Mouse (Mus musculus): ENCODE measurements around the gene Perp. TPM values are rescaled to one million over a fixed set of nuclear protein-coding genes. Genes with fewer than 3 reads are reported as not detected.
A peak's percentile ranks its signal among the peaks of the same experiment; 100 is the strongest.

The Perp gene
- total and polyA plus RNA-seq, 3 experiments = 86.1 to 137 (median 105) TPM

DNA sequence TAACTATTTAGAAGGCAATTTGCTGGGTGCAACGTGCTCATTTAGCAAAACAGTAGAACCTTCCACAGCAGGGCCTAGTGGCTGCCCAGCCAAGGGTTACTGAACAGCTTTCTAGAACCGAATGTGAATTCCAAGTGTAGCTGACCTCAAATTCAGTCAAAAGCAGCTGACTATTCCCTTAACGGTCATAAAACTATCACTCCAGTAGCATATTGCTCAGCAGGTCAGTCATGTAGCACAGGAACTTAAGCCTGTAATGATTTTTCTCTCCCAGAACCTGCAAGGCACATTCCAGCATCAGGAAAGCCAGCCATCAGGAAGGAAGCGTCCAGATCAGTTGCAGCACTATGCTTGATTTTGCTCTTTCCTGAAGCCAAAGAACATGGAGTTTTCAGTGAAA, 14.5 kb upstream of the Perp start:
- H3K4me3 ChIP-seq = no peak overlapping the region
- TF ChIP-seq CTCF (IDR thresholded peaks at IDR 0.05) (no peak), POLR2A (IDR thresholded peaks at IDR 0.05; ENCODE audit: insufficient read depth, low read depth, low read length) (no peak), EP300 (IDR thresholded peaks at IDR 0.05; ENCODE audit: insufficient read depth, low read depth, low read length) (no peak)
- intact Hi-C loops (cut with DNase I) = no loop called here
- WGBS = 65% methylated on average over 4 of the region's 4 CpGs
- H3K27ac ChIP-seq = no peak overlapping the region
- no peaks in the 10 kb centered on the region for H3K4me1 ChIP-seq (ENCODE audit: control insufficient read depth, insufficient read depth, low read length)
- no peak for DNase-seq
- H3K9ac ChIP-seq (ENCODE audit: low read depth, low read length) = no peak overlapping the region
- H3K79me2 ChIP-seq (replicated peaks; ENCODE audit: control insufficient read depth, insufficient read depth, low read length) = no peaks in the 10 kb centered on the region
- no peaks in the 10 kb centered on the region for H3K27me3 ChIP-seq (ENCODE audit: control insufficient read depth, insufficient read depth, low read length)
- H3K36me3 ChIP-seq (ENCODE audit: control insufficient read depth, insufficient read depth, low read length) = no peaks in the 10 kb centered on the region

DNA sequence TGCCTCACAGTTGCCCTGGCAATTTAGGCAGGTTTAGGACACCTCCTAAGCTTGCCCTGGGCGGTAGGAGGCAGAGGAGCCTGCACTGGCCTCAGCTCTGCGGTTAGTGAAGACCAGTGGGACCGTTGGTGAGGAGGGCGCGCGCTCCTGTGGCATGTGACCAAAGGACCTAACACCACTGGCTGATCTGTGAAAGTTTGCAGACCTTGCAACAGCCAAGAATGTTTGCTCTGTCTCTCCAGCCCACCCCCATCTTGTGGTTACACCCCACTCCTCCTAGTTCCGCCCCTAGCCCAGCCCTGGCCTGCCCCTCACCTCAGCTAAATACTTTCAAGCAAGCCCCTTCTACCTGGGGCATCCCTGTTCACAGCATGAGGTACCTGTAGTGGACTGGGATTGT, 13.0 kb upstream of the Perp start:
- no peak for TF ChIP-seq EP300 (IDR thresholded peaks at IDR 0.05; ENCODE audit: insufficient read depth, low read depth, low read length)
- TF ChIP-seq POLR2A (IDR thresholded peaks at IDR 0.05; ENCODE audit: insufficient read depth, low read depth, low read length) = no peak
- no peak for TF ChIP-seq CTCF (IDR thresholded peaks at IDR 0.05)
- no peaks in the 10 kb centered on the region for H3K27me3 ChIP-seq (ENCODE audit: control insufficient read depth, insufficient read depth, low read length)
- no peaks in the 10 kb centered on the region for H3K79me2 ChIP-seq (replicated peaks; ENCODE audit: control insufficient read depth, insufficient read depth, low read length)
- no peak overlapping the region for H3K27ac ChIP-seq
- intact Hi-C loops (cut with DNase I) = no loop called here
- no peak overlapping the region for H3K9ac ChIP-seq (ENCODE audit: low read depth, low read length)
- DNase-seq = no peak
- no peaks in the 10 kb centered on the region for H3K4me1 ChIP-seq (ENCODE audit: control insufficient read depth, insufficient read depth, low read length)
- WGBS = 50% methylated on average over 7 of the region's 7 CpGs
- H3K4me3 ChIP-seq = no peak overlapping the region
- no peaks in the 10 kb centered on the region for H3K36me3 ChIP-seq (ENCODE audit: control insufficient read depth, insufficient read depth, low read length)

DNA sequence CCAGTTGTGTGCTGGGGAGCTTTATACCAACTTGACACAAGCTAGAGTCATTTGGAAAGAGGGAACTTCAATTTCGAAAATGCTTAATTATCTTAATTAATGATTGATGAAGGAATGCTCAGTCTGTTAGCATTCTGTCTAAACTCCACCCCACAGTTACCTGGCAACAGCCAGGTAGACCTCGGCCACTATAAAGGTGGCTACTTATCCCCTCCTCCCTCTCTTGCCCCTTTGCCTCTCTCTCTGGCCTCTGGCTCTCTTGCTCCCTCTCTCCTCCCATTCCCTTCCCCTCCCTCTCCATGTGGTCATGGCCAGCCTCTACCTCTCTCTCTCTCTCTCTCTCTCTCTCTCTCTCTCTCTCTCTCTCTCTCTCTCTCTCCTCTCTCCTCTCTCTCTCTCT, 10.4 kb upstream of the Perp start:
- H3K27ac ChIP-seq = no peak overlapping the region
- TF ChIP-seq POLR2A (IDR thresholded peaks at IDR 0.05; ENCODE audit: insufficient read depth, low read depth, low read length) (no peak), CTCF (IDR thresholded peaks at IDR 0.05) (no peak), EP300 (IDR thresholded peaks at IDR 0.05; ENCODE audit: insufficient read depth, low read depth, low read length) (no peak)
- no peaks in the 10 kb centered on the region for H3K4me1 ChIP-seq (ENCODE audit: control insufficient read depth, insufficient read depth, low read length)
- no peak overlapping the region for H3K9ac ChIP-seq (ENCODE audit: low read depth, low read length)
- H3K27me3 ChIP-seq (ENCODE audit: control insufficient read depth, insufficient read depth, low read length) = no peaks in the 10 kb centered on the region
- WGBS = 53% methylated on average over 2 of the region's 2 CpGs
- H3K79me2 ChIP-seq (replicated peaks; ENCODE audit: control insufficient read depth, insufficient read depth, low read length) = no peaks in the 10 kb centered on the region
- H3K4me3 ChIP-seq = no peak overlapping the region
- H3K36me3 ChIP-seq (ENCODE audit: control insufficient read depth, insufficient read depth, low read length) = no peaks in the 10 kb centered on the region
- DNase-seq = no peak
- intact Hi-C loops (cut with DNase I) = no loop called here

DNA sequence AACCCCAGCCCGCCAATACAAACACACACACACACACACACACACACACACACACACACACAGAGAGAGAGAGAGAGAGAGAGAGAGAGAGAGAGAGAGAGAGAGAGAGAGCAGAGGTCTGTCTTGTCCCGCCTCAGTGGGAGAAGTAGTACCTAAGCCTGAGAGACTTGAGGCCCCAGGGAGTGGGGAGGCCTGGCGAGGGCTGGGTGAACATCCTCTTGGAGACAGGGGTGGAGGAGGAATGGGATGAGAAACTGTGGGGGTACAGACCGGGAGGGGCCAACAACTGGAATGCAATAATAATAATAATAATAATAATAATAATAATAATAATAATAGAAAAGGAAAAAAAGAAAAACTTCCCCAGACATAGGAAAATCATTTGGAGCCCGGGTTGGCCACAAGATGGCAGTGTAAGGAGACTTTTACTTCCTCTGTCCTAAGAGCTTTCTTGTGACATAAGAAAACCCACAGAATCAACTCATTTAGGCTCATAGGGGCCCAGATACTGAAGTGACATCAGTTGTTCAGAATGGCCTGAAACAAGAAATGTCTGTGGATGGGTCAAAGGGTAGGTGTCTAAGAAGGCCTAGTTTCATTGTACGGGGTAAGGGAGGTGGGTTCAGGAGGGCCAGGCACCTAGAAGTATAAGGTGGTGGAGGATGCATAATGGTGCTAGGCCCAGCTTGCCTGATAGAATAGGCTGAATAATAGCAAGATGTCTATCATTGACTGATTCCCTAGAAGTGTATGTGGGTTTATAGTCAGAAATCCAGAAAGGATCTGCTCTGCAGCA, 8.9 kb upstream of the Perp start:
- intact Hi-C loops (cut with DNase I) = loop anchor here (5.0 kb wide), 1 partner anchor 64 kb away; no protein-coding TSS in a partner anchor
- 55% methylated on average over 6 of the region's 6 CpGs for WGBS

DNA sequence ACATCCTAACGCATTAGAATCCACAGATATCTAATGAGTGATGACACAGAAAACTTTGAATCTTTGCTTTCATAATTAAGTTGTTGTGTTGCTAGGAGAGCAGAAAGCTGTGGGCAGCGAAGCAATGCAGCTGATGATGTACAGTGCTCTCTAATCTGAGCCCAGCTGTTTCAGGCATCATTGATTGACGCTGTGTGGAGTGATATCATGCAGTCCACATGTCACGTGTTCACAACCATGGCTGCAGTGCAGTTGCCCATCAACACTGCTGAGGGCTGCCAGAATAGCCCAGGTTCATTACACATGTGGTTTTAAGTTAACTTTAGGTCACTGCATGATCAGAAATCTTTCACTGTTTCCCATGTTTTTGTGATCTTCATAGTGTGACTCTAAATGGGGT, 5.3 kb upstream of the Perp start:
- Histone ChIP-seq H3K27me3 (ENCODE audit: control insufficient read depth, insufficient read depth, low read length) (no peaks in the 10 kb centered on the region), H3K4me1 (ENCODE audit: control insufficient read depth, insufficient read depth, low read length) (no peaks in the 10 kb centered on the region), H3K36me3 (ENCODE audit: control insufficient read depth, insufficient read depth, low read length) (no peaks in the 10 kb centered on the region), H3K9ac (ENCODE audit: low read depth, low read length) (no peak overlapping the region), H3K79me2 (replicated peaks; ENCODE audit: control insufficient read depth, insufficient read depth, low read length) (no peaks in the 10 kb centered on the region), H3K4me3 (no peak overlapping the region), H3K27ac (no peak overlapping the region)
- WGBS = 51% methylated on average over 4 of the region's 4 CpGs
- TF ChIP-seq CTCF (IDR thresholded peaks at IDR 0.05) = no peak
- TF ChIP-seq EP300 (IDR thresholded peaks at IDR 0.05; ENCODE audit: insufficient read depth, low read depth, low read length) = no peak
- no peak for TF ChIP-seq POLR2A (IDR thresholded peaks at IDR 0.05; ENCODE audit: insufficient read depth, low read depth, low read length)
- no peak for DNase-seq
- intact Hi-C loops (cut with DNase I) = loop anchor here (5.0 kb wide), 1 partner anchor 67 kb away; no protein-coding TSS in a partner anchor

More for the DNA sequence above, 8.9 kb upstream of the Perp start:
- TF ChIP-seq CTCF (IDR thresholded peaks at IDR 0.05) (peak; percentile 70), EP300 (IDR thresholded peaks at IDR 0.05; ENCODE audit: insufficient read depth, low read depth, low read length) (no peak)
- Histone ChIP-seq H3K4me1 (ENCODE audit: control insufficient read depth, insufficient read depth, low read length) (no peaks in the 10 kb centered on the region), H3K36me3 (ENCODE audit: control insufficient read depth, insufficient read depth, low read length) (no peaks in the 10 kb centered on the region), H3K4me3 (no peak overlapping the region), H3K27ac (no peak overlapping the region), H3K79me2 (replicated peaks; ENCODE audit: control insufficient read depth, insufficient read depth, low read length) (no peaks in the 10 kb centered on the region), H3K27me3 (ENCODE audit: control insufficient read depth, insufficient read depth, low read length) (no peaks in the 10 kb centered on the region), H3K9ac (ENCODE audit: low read depth, low read length) (no peak overlapping the region)
- DNase-seq = peak in 1 of 2 experiments; percentile 27

- H3K36me3 ChIP-seq (ENCODE audit: control insufficient read depth, insufficient read depth, low read length) = no peaks in the 10 kb centered on the region
- no peak overlapping the region for H3K9ac ChIP-seq (ENCODE audit: low read depth, low read length)
- intact Hi-C loops (cut with DNase I) = loop anchor here (2.0 kb wide), 1 partner anchor 278 kb away; no protein-coding TSS in a partner anchor
- 55% methylated on average over 4 of the region's 4 CpGs for WGBS
- H3K4me3 ChIP-seq = no peak overlapping the region
- H3K4me1 ChIP-seq (ENCODE audit: control insufficient read depth, insufficient read depth, low read length) = no peaks in the 10 kb centered on the region
- H3K27ac ChIP-seq = no peak overlapping the region
- no peaks in the 10 kb centered on the region for H3K79me2 ChIP-seq (replicated peaks; ENCODE audit: control insufficient read depth, insufficient read depth, low read length)
- TF ChIP-seq EP300 (IDR thresholded peaks at IDR 0.05; ENCODE audit: insufficient read depth, low read depth, low read length) = no peak
- TF ChIP-seq CTCF (IDR thresholded peaks at IDR 0.05) = peak; percentile 58
- no peak for DNase-seq
- peaks cover 4% of the 10 kb centered on the region; the same call in 1 of the 2 replicates for H3K27me3 ChIP-seq (ENCODE audit: control insufficient read depth, insufficient read depth, low read length)
Observed at GRCm38 (mm10) chr10:18840736-18841135, 4.1 kb upstream of the Perp start.

All from heart, adult 2 months (tissue).